ENCODE assay signal across 22 mouse cellular contexts in the genomic region with DNA sequence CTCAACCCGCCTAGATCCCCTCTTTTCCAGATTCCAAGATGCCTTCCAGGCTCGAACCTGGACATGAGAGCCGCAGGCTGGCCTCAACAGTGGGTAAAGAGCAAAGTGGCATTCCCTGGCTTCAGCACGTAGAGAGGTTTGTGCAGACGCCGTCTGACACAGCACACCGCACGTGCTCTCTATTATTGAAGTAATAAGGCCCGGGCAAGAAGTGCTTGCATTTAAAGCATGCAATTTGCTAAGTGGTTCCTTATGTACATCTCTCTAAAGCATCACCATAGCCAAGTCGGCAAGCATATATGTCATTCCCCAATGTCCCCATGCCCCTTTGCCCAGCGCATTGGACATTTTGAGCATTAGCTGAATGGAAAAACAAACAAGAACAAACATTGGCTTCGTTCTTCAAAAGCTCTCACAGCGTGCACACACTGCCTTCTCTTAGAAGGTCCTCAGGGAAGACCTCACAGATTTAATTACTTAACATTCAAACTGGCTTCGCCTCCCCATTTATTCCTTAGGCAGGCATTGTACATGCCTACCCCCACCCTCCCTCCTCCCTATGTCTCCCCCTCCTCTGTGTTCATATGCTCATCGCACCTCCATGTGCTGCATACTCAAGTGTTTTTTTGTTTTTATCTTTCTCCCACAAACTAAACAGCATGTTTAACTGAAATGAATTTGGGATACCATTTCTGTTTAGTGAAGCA.
A peak's percentile ranks its signal among the peaks of the same experiment; 100 is the strongest.
DNase-seq lines count a peak whose midpoint lies in the region; ATAC-seq lines count a peak whose summit lies in the region.
"Had no signal": no experiment of that assay in that cellular context is flagged by ENCODE, and none has a peak within 500 bp of the region (broad histone marks: within the 10 kb centered on the region; RNA-seq: fewer than 3 reads in every experiment).

No protein-coding gene starts in this region.

- DNase-seq in embryo, embryonic 11 days, result peak; percentile 22
- DNase-seq in embryo, embryonic 10 days (ENCODE audit: low spot score), result no peak
- peak; percentile 36 for DNase-seq in midbrain, embryonic 14.5 days
- DNase-seq in midbrain, embryonic 10.5 days (ENCODE audit: low spot score), result no peak
- DNase-seq in forelimb bud, embryonic 11.5 days (ENCODE audit: low read depth, low spot score), result peak; percentile 12
- DNase-seq in cerebellum, postnatal 36 days, result no peak
- no peak for DNase-seq in kidney, adult 8-10 months
- DNase-seq: adrenal gland, postnatal 14 days; cerebellum, adult 8-10 months; gastrocnemius, adult 2 months; heart, postnatal 4 days; kidney, postnatal 36 days; lung, adult 18-20 months; lung, postnatal 10 days; thymus, postnatal 25 days had no signal

- H3K9me3 ChIP-seq in midbrain, embryonic 14.5 days (ENCODE audit: control insufficient read depth, low read length), result no peaks in the 10 kb centered on the region
- H3K9me3 ChIP-seq in midbrain, embryonic 10.5 days (replicated peaks), result no peaks in the 10 kb centered on the region
- H3K9me3 ChIP-seq: forebrain, embryonic 15.5 days; heart, embryonic 15.5 days; hindbrain, embryonic 15.5 days; intestine, embryonic 15.5 days; liver, embryonic 12.5 days; midbrain, embryonic 12.5 days; stomach, embryonic 15.5 days had no signal

- H3K4me3 ChIP-seq in midbrain, embryonic 14.5 days (replicated peaks; ENCODE audit: low read depth, low read length), result no peak overlapping the region
- H3K4me3 ChIP-seq in midbrain, embryonic 10.5 days, result no peak overlapping the region
- H3K4me3 ChIP-seq: forebrain, embryonic 15.5 days; gastrocnemius, adult 2 months; heart, embryonic 15.5 days; hindbrain, embryonic 15.5 days; intestine, embryonic 15.5 days; liver, embryonic 12.5 days; midbrain, embryonic 12.5 days; stomach, embryonic 15.5 days had no signal

- 74% methylated on average over 15 of the region's 15 CpGs for WGBS in midbrain, embryonic 14.5 days
- WGBS in midbrain, embryonic 10.5 days, result 84% methylated on average over 15 of the region's 15 CpGs

- no peaks in the 10 kb centered on the region for H3K27me3 ChIP-seq in midbrain, embryonic 14.5 days (ENCODE audit: control insufficient read depth, insufficient read depth, low read length)
- H3K27me3 ChIP-seq in midbrain, embryonic 10.5 days (ENCODE audit: low read depth, poor library complexity, severe bottlenecking), result no peaks in the 10 kb centered on the region
- H3K27me3 ChIP-seq: forebrain, embryonic 15.5 days; heart, embryonic 15.5 days; hindbrain, embryonic 15.5 days; intestine, embryonic 15.5 days; liver, embryonic 12.5 days; midbrain, embryonic 12.5 days; stomach, embryonic 15.5 days had no signal

- H3K4me1 ChIP-seq in midbrain, embryonic 14.5 days (ENCODE audit: control insufficient read depth, insufficient read depth, low read length), result peaks cover 5% of the 10 kb centered on the region; the same call in 1 of the 2 replicates
- peaks cover 4% of the 10 kb centered on the region; the same call in 1 of the 2 replicates for H3K4me1 ChIP-seq in midbrain, embryonic 10.5 days
- H3K4me1 ChIP-seq: forebrain, embryonic 15.5 days; heart, embryonic 15.5 days; hindbrain, embryonic 15.5 days; intestine, embryonic 15.5 days; liver, embryonic 12.5 days; midbrain, embryonic 12.5 days; stomach, embryonic 15.5 days had no signal

- no peak for ATAC-seq in midbrain, embryonic 14.5 days (ENCODE audit: low FRiP score, low TSS enrichment)
- ATAC-seq: forebrain, embryonic 15.5 days; intestine, embryonic 15.5 days; liver, embryonic 12.5 days had no signal

- H3K4me2 ChIP-seq in midbrain, embryonic 14.5 days (ENCODE audit: low read length), result no peak overlapping the region
- H3K4me2 ChIP-seq: forebrain, embryonic 15.5 days; heart, embryonic 15.5 days; hindbrain, embryonic 15.5 days; intestine, embryonic 15.5 days; liver, embryonic 12.5 days; midbrain, embryonic 12.5 days; stomach, embryonic 15.5 days had no signal

- H3K36me3 ChIP-seq in midbrain, embryonic 14.5 days (ENCODE audit: control insufficient read depth, insufficient read depth, low read length), result no peaks in the 10 kb centered on the region
- no peaks in the 10 kb centered on the region for H3K36me3 ChIP-seq in midbrain, embryonic 10.5 days
- H3K36me3 ChIP-seq: forebrain, embryonic 15.5 days; heart, embryonic 15.5 days; hindbrain, embryonic 15.5 days; intestine, embryonic 15.5 days; liver, embryonic 12.5 days; midbrain, embryonic 12.5 days; stomach, embryonic 15.5 days had no signal

- no peak overlapping the region for H3K27ac ChIP-seq in midbrain, embryonic 14.5 days (replicated peaks; ENCODE audit: low read depth, low read length)
- H3K27ac ChIP-seq in midbrain, embryonic 10.5 days (replicated peaks), result no peak overlapping the region
- H3K27ac ChIP-seq: forebrain, embryonic 15.5 days; gastrocnemius, adult 2 months; heart, embryonic 15.5 days; hindbrain, embryonic 15.5 days; intestine, embryonic 15.5 days; liver, embryonic 12.5 days; midbrain, embryonic 12.5 days; stomach, embryonic 15.5 days had no signal

- no peak overlapping the region for H3K9ac ChIP-seq in midbrain, embryonic 14.5 days (replicated peaks; ENCODE audit: low read length)
- H3K9ac ChIP-seq: forebrain, embryonic 15.5 days; heart, embryonic 15.5 days; hindbrain, embryonic 15.5 days; intestine, embryonic 15.5 days; liver, embryonic 12.5 days; midbrain, embryonic 12.5 days; stomach, embryonic 15.5 days had no signal

Comparison
In these comparisons a context has a peak if more than half of its experiments do, and no peak if none do; other contexts are left out.
1. DNase-seq: peak in embryo, embryonic 11 days (single experiment), midbrain, embryonic 14.5 days (single experiment) and forelimb bud, embryonic 11.5 days (single experiment); none in embryo, embryonic 10 days (single experiment), midbrain, embryonic 10.5 days (single experiment), cerebellum, postnatal 36 days (0 of 2) and kidney, adult 8-10 months (0 of 2).